Mouse (Mus musculus): ENCODE data around the gene Sult2a2.
"Not testable (repeated sequence)": the region's sequence is repeated elsewhere in the genome, so short reads cannot be mapped to it uniquely, and the experiment has no call there.

The Sult2a2 gene

DNA sequence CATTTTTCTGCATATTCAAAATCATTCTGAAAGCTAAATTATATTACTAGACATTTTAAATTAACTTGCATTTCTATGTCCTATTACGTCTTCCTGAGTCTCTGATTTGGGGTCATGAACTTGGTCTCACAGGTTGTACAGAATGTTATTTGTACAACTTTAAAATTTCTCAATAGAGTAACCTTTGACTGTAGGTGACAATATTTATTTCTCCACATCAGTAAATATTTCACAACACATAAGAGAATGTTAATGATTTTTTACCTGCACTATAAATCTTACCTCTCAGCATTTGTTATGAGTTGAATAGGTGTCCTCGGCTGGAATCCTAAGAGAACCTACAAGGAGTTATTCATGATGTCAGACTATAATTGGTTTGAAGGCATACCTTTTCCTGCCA, at the start of gene Sult2a2:
Gene Sult2a2 (plus strand): TSS at position 301 of the 400 bp plus-strand sequence.
- not testable (repeated sequence) for DNase-seq

DNA sequence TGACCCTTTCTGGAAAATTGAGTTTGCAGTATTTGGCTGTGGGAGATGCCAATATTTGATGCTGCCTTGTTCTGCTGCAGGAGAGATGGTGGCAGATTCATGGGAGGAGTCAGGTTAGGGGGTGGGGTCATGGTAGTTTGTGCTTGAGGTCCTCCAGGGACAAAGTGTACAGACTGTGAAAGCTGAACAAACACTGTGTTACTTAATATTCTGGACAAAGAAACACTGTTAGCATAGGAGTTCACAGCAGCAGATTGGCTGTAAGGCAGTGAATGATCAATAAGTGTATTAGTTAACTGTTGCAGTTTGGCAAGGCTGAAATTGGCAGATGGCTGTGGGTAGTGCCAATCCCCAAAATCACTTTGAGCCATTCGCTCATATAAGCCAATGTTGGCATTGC, 80.6 kb downstream of the Sult2a2 start:
- no peak for DNase-seq
